Mouse (Mus musculus) kidney, adult 2 months (tissue): ENCODE measurements around the gene Dpyd. TPM values are rescaled to one million over a fixed set of nuclear protein-coding genes. Genes with fewer than 3 reads are reported as not detected.

Experiments
- DNase-seq: peaks from one replicate; pipeline ENCODE4 v3.0.0; 2021
- H3K27ac ChIP-seq: fragments of 200-500 bp; 2 replicates; pipeline ENCODE4 v1.5.1; 2012; ENCODE audit warnings: low read depth, low read length, control low read depth, inconsistent platforms; ENCODE audit not compliant: insufficient read depth
- H3K27me3 ChIP-seq: fragments of 200-500 bp; replicated peaks from 2 replicates; pipeline ENCODE4 v1.6.1; 2012; ENCODE audit warnings: mild to moderate bottlenecking, moderate library complexity, low read length, inconsistent platforms; ENCODE audit not compliant: control insufficient read depth, insufficient read depth
- H3K36me3 ChIP-seq: fragments of 200-500 bp; 2 replicates; pipeline ENCODE4 v1.6.1; 2012; ENCODE audit warnings: mild to moderate bottlenecking, moderate library complexity, low read length, inconsistent platforms; ENCODE audit not compliant: control insufficient read depth, insufficient read depth
- H3K4me1 ChIP-seq: fragments of 200-500 bp; 2 replicates; pipeline ENCODE4 v1.6.1; 2011; ENCODE audit warnings: low read length; ENCODE audit not compliant: control insufficient read depth, insufficient read depth
- H3K4me3 ChIP-seq: fragments of 200-500 bp; 2 replicates; pipeline ENCODE4 v1.5.1; 2011; ENCODE audit warnings: mild to moderate bottlenecking, low read depth, low read length, control low read depth; ENCODE audit not compliant: insufficient read depth
- CTCF ChIP-seq: fragments of 200-500 bp; conservative IDR thresholded peaks from 2 replicates; pipeline ENCODE4 v1.5.1; 2011; ENCODE audit warnings: low read depth, mild to moderate bottlenecking, control low read depth, low read length, moderate library complexity, mixed read lengths; ENCODE audit not compliant: insufficient read depth, insufficient read length
- POLR2A ChIP-seq: fragments of 200-500 bp; IDR thresholded peaks from one replicate; pipeline ENCODE4 v1.6.1; 2011; ENCODE audit warnings: low read depth, low read length, control low read depth
- WGBS: fragments of 180-500 bp; shearing (Covaris S2); methylation state at CpG from one replicate; pipeline ENCODE4 v1.1.7; 2018; 5-methylcytosine and 5-hydroxymethylcytosine counted together
- polyA plus RNA-seq: library from polyadenylated mRNA; depleted of rRNA; stranded (reverse); fragments of >200 nt; gene quantifications from 2 replicates; pipeline ENCODE4 v1.2.3, GENCODE M21; 2012

Gene Dpyd
- polyA plus RNA-seq, 1 experiment, result 18.6 TPM

- Histone ChIP-seq H3K4me3 (no peak overlapping the region), H3K4me1 (no peaks in the 10 kb centered on the region), H3K36me3 (no peaks in the 10 kb centered on the region), H3K27ac (no peak overlapping the region), H3K27me3 (no peaks in the 10 kb centered on the region)
- WGBS, result 64% methylated on average over 7 of the region's 7 CpGs
- TF ChIP-seq POLR2A (no peak), CTCF (no peak)
- no peak for DNase-seq
Measured at GRCm38 (mm10) chr3:119021255-119021654, 459.3 kb downstream of the Dpyd start.

GRCm38 (mm10) chr3:119042611-119043010 lies 480.7 kb downstream of the Dpyd start:
- Histone ChIP-seq H3K27me3 (no peaks in the 10 kb centered on the region), H3K4me1 (no peaks in the 10 kb centered on the region; the same call in 1 of the 2 replicates), H3K27ac (no peak overlapping the region), H3K4me3 (no peak overlapping the region), H3K36me3 (no peaks in the 10 kb centered on the region)
- DNase-seq, result peak; percentile 82
- TF ChIP-seq POLR2A (no peak), CTCF (no peak)
- 47% methylated on average over 1 of the region's 1 CpGs for WGBS

GRCm38 (mm10) chr3:119056144-119056543 lies 494.2 kb downstream of the Dpyd start:
- H3K4me1 ChIP-seq, result no peaks in the 10 kb centered on the region
- TF ChIP-seq CTCF (no peak), POLR2A (no peak)
- no peak overlapping the region for H3K4me3 ChIP-seq
- WGBS, result 94% methylated on average over 1 of the region's 1 CpGs
- DNase-seq, result no peak
- no peak overlapping the region for H3K27ac ChIP-seq
- H3K36me3 ChIP-seq, result no peaks in the 10 kb centered on the region
- no peaks in the 10 kb centered on the region for H3K27me3 ChIP-seq

GRCm38 (mm10) chr3:119063214-119063613 lies 501.3 kb downstream of the Dpyd start:
- WGBS, result 61% methylated on average over 4 of the region's 4 CpGs
- Histone ChIP-seq H3K27me3 (no peaks in the 10 kb centered on the region), H3K36me3 (no peaks in the 10 kb centered on the region), H3K4me1 (no peaks in the 10 kb centered on the region), H3K27ac (no peak overlapping the region), H3K4me3 (no peak overlapping the region)
- no peak for TF ChIP-seq CTCF
- no peak for TF ChIP-seq POLR2A
- DNase-seq, result no peak

GRCm38 (mm10) chr3:119063642-119064041 lies 501.7 kb downstream of the Dpyd start:
- Histone ChIP-seq H3K4me1 (no peaks in the 10 kb centered on the region), H3K4me3 (no peak overlapping the region), H3K27me3 (no peaks in the 10 kb centered on the region), H3K27ac (no peak overlapping the region), H3K36me3 (no peaks in the 10 kb centered on the region)
- TF ChIP-seq POLR2A (no peak), CTCF (no peak)
- no peak for DNase-seq
- WGBS, result 10% methylated on average over 1 of the region's 1 CpGs

- no peak for TF ChIP-seq CTCF
- no peak for TF ChIP-seq POLR2A
- Histone ChIP-seq H3K4me1 (no peaks in the 10 kb centered on the region), H3K27me3 (no peaks in the 10 kb centered on the region), H3K4me3 (no peak overlapping the region), H3K27ac (no peak overlapping the region), H3K36me3 (no peaks in the 10 kb centered on the region)
- WGBS, result 75% methylated on average over 7 of the region's 7 CpGs
- no peak for DNase-seq
Measured at GRCm38 (mm10) chr3:119064746-119065145, 502.8 kb downstream of the Dpyd start.

- Histone ChIP-seq H3K4me3 (no peak overlapping the region), H3K27me3 (no peaks in the 10 kb centered on the region), H3K36me3 (no peaks in the 10 kb centered on the region), H3K27ac (no peak overlapping the region), H3K4me1 (no peaks in the 10 kb centered on the region)
- 84% methylated on average over 9 of the region's 9 CpGs for WGBS
- no peak for DNase-seq
- no peak for TF ChIP-seq POLR2A
- TF ChIP-seq CTCF, result no peak
Measured at GRCm38 (mm10) chr3:119067221-119067620, 505.3 kb downstream of the Dpyd start.

GRCm38 (mm10) chr3:119086618-119087017 lies 524.7 kb downstream of the Dpyd start:
- 64% methylated on average over 1 of the region's 1 CpGs for WGBS
- TF ChIP-seq POLR2A, result no peak
- TF ChIP-seq CTCF, result no peak
- no peak for DNase-seq
- Histone ChIP-seq H3K27me3 (no peaks in the 10 kb centered on the region), H3K4me3 (no peak overlapping the region), H3K36me3 (no peaks in the 10 kb centered on the region), H3K27ac (no peak overlapping the region), H3K4me1 (no peaks in the 10 kb centered on the region)
